18 mouse cellular contexts compared by ENCODE assay signal in the genomic region with DNA sequence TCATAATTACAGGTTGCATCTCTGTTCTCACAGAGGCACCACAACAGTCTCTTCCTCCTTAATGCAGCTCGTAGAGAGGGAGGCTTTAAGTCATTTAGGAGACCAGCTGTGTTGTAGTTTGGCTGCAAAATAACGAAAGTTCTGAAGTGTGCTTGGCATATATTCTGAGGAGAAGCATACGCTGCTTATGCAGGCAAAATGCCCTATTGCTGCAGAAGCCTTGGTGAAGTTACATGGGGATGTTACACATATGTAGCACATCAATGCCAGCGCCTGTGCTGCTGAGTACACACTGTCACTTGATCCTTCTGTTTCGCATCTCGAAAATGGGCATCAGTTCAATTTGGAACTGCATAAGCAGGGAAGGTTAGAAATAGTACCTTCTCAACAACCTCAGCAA.
A peak's percentile ranks its signal among the peaks of the same experiment; 100 is the strongest.
DNase-seq lines count a peak whose midpoint lies in the region; ATAC-seq and TF ChIP-seq lines count a peak whose summit lies in the region.
"Had no signal": no experiment of that assay in that cellular context is flagged by ENCODE, and none has a peak within 500 bp of the region (broad histone marks: within the 10 kb centered on the region; RNA-seq: fewer than 3 reads in every experiment).

No protein-coding gene starts in this region.

- H3K9ac ChIP-seq in lung, embryonic 14.5 days, result no peak overlapping the region
- H3K9ac ChIP-seq: hindbrain, embryonic 13.5 days; limb, embryonic 13.5 days; liver, embryonic 15.5 days; midbrain, embryonic 15.5 days had no signal

- no peaks in the 10 kb centered on the region for H3K4me1 ChIP-seq in lung, embryonic 14.5 days (ENCODE audit: insufficient read depth)
- no peaks in the 10 kb centered on the region for H3K4me1 ChIP-seq in lung, adult 2 months (ENCODE audit: control insufficient read depth, insufficient read depth, low read length)
- H3K4me1 ChIP-seq: hindbrain, embryonic 13.5 days; limb, embryonic 13.5 days; liver, embryonic 15.5 days; midbrain, embryonic 15.5 days had no signal

- WGBS in lung, embryonic 14.5 days, result 74% methylated on average over 6 of the region's 6 CpGs
- WGBS in lung, adult 2 months, result 67% methylated on average over 6 of the region's 6 CpGs

- H3K4me3 ChIP-seq in lung, embryonic 14.5 days (ENCODE audit: low read depth, low read length), result no peak overlapping the region
- H3K4me3 ChIP-seq in lung, adult 2 months (replicated peaks; ENCODE audit: extremely low read depth, low read depth, low read length), result no peak overlapping the region
- H3K4me3 ChIP-seq: hindbrain, embryonic 13.5 days; limb, embryonic 13.5 days; liver, embryonic 15.5 days; midbrain, embryonic 15.5 days had no signal

- no peak overlapping the region for H3K4me2 ChIP-seq in lung, embryonic 14.5 days
- H3K4me2 ChIP-seq: hindbrain, embryonic 13.5 days; limb, embryonic 13.5 days; liver, embryonic 15.5 days; midbrain, embryonic 15.5 days had no signal

- TF ChIP-seq CTCF in lung, embryonic 14.5 days (IDR thresholded peaks at IDR 0.05; ENCODE audit: low read depth), result no peak
- no peak for TF ChIP-seq CTCF in lung, adult 2 months (IDR thresholded peaks at IDR 0.05; ENCODE audit: insufficient read depth, low read length)

- H3K27ac ChIP-seq in lung, embryonic 14.5 days (ENCODE audit: low read depth), result no peak overlapping the region
- H3K27ac ChIP-seq: hindbrain, embryonic 13.5 days; limb, embryonic 13.5 days; liver, embryonic 15.5 days; midbrain, embryonic 15.5 days had no signal

- peak; percentile 28 for DNase-seq in lung, embryonic 14.5 days
- no peak for DNase-seq in lung, adult 2 months
- DNase-seq in frontal cortex, adult 2 months (ENCODE audit: extremely low spot score in 1 of 2, low spot score in 1 of 2), result peak; percentile 21 to 40
- DNase-seq in layer of hippocampus, postnatal 14 days (ENCODE audit: low spot score in 2 of 2), result peak; percentile 37 to 62
- peak; percentile 6 for DNase-seq in right cerebral cortex, postnatal 4 days
- DNase-seq in adrenal gland, adult (ENCODE audit: inconsistent age in 2 of 2, low spot score in 1 of 2), result no peak
- no peak for DNase-seq in cerebellum, adult 11-12 months
- DNase-seq in thymus, adult 18-20 months, result no peak
- DNase-seq: adrenal gland, adult 2 months; cerebellum, adult 9-10 months; heart, adult 18-20 months; kidney, postnatal 25 days had no signal

- ATAC-seq in lung, embryonic 14.5 days (ENCODE audit: insufficient read depth), result no peak
- ATAC-seq: intestine, postnatal 0 days; midbrain, embryonic 15.5 days had no signal

- no peaks in the 10 kb centered on the region for H3K9me3 ChIP-seq in lung, embryonic 14.5 days (ENCODE audit: low read depth, low read length)
- H3K9me3 ChIP-seq: hindbrain, embryonic 13.5 days; limb, embryonic 13.5 days; liver, embryonic 15.5 days; midbrain, embryonic 15.5 days had no signal

- no peaks in the 10 kb centered on the region for H3K36me3 ChIP-seq in lung, embryonic 14.5 days (ENCODE audit: insufficient read depth)
- H3K36me3 ChIP-seq: G1E; hindbrain, embryonic 13.5 days; limb, embryonic 13.5 days; liver, embryonic 15.5 days; midbrain, embryonic 15.5 days had no signal

- no peaks in the 10 kb centered on the region for H3K27me3 ChIP-seq in lung, embryonic 14.5 days (ENCODE audit: insufficient read depth, low read length)
- H3K27me3 ChIP-seq: hindbrain, embryonic 13.5 days; limb, embryonic 13.5 days; liver, embryonic 15.5 days; midbrain, embryonic 15.5 days had no signal

- TF ChIP-seq POLR2A in lung, adult 2 months (IDR thresholded peaks at IDR 0.05; ENCODE audit: borderline replicate concordance, extremely low read depth, low read depth, low read length), result no peak

Comparison
In these comparisons a context has a peak if more than half of its experiments do, and no peak if none do; other contexts are left out.
1. DNase-seq: peak in lung, embryonic 14.5 days (single experiment), frontal cortex, adult 2 months (2 of 2), layer of hippocampus, postnatal 14 days (2 of 2) and right cerebral cortex, postnatal 4 days (single experiment); none in lung, adult 2 months (single experiment), adrenal gland, adult (0 of 2), cerebellum, adult 11-12 months (single experiment) and thymus, adult 18-20 months (0 of 2).